Mouse (Mus musculus) thymus, postnatal 25 days (tissue): ENCODE data around the gene AF067063.
"Not testable (repeated sequence)": the region's sequence is repeated elsewhere in the genome, so short reads cannot be mapped to it uniquely, and the experiment has no call there.

ENCODE experiments used
- DNase-seq: peaks from one replicate; pipeline ENCODE4 v3.0.0; 2022

Gene AF067063

DNA sequence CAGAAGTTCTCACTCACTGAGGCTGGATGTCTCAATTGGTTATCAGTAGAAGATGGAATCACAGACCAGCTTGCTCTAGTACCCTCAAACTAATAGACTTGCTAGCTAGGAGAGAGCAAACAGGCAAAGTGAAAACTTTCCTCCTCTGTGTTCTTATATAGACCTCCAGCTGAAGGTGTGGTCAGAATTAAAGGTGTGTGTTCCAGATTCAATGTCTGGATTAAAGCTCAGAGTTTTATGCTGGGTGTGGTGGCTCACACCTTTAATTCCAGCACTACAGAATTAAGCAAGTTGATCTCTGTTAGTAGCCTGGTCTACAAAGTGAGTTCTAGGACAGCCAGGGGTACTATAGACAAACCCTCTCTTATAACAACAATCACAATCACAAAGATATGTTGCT, at the start of gene AF067063:
TSS of gene AF067063 (minus strand) at position 101 of the 400 bp plus-strand sequence.
- DNase-seq = not testable (repeated sequence)

DNA sequence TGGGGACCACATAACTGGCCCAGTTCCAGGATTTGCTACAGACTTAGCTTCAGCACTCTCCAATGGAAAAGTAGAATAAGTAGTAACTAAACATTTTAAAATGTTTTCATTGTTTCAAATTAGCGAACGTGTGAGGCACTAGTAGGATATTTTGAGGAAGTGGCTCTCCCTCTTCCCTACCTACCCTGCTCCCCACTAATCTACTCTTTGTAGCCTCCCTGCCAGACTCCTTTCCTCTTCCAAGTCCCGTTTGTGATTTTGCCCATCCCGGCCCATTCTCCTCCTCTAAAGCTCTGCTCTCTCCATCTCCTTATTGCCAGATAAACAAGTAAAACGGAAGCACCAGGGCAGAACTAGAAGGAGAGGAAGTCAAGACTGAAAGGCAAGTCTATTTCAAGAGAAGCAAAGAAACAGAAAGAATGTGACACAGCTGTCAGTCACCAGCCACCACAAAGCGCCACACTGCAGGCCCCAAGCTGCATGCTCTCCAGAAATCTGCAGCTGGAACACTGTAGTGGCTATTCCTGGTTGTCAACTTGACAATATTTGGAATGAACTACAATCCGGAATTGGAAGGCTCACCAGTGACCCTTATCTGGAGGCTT, 34.5 kb upstream of the AF067063 start:
- DNase-seq = not testable (repeated sequence)

- not testable (repeated sequence) for DNase-seq
These were observed 32.4 kb upstream of the AF067063 start for GRCm38 (mm10) chr13:119862399-119862798.

DNA sequence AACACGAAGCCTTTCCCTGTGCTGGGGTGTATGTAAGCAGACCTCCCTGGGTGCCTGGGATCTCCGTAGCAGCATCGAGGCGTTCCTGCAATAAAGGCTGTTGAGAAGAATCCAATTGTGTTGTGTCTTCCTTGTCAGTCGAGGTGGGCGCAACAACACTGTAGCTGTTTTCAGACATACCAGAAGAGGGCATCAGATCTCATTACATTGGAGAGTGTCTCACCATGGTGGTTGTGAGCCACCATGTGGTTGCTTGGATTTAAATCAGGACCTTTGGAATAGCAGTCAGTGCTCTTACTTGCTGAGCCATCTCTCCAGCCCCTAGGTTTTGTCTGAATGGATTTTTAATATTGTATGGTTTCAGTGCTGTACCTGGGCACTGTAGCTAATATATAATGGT, 10.0 kb upstream of the AF067063 start:
- not testable (repeated sequence) for DNase-seq

- peak; percentile 26 for DNase-seq
These were observed 7.8 kb upstream of the AF067063 start for GRCm38 (mm10) chr13:119837719-119838337.

DNA sequence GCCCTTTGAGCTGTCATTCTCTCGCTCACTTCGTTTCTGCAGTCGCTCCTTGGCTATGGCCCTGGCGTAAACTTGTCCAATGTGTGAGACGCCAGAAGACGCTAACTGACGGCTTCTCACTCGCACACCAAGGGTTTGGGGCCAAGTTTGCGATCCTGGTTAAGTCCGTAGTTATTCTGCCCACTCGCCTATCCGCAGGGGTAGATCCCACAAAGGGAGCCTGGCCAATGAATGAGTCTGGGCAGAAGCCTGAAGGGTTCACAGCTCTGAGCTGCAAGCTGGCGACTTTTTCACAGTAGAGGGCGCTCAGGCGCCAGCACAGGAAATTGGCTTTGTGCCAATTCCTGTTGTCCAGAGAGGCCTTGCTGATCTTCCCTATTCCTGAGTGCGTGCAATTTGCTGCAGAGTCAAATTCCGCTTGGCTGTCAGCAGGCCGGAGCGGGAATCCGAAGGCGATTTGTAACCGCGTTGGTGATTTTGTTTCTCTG, 6.4 kb upstream of the AF067063 start:
- DNase-seq = peak; percentile 9

- peak; percentile 46 for DNase-seq
These were observed 5.5 kb upstream of the AF067063 start, which contains the start of gene D13Ertd608e for GRCm38 (mm10) chr13:119835320-119836056. Gene D13Ertd608e, plus strand, starts transcription at chr13:119836006.

DNA sequence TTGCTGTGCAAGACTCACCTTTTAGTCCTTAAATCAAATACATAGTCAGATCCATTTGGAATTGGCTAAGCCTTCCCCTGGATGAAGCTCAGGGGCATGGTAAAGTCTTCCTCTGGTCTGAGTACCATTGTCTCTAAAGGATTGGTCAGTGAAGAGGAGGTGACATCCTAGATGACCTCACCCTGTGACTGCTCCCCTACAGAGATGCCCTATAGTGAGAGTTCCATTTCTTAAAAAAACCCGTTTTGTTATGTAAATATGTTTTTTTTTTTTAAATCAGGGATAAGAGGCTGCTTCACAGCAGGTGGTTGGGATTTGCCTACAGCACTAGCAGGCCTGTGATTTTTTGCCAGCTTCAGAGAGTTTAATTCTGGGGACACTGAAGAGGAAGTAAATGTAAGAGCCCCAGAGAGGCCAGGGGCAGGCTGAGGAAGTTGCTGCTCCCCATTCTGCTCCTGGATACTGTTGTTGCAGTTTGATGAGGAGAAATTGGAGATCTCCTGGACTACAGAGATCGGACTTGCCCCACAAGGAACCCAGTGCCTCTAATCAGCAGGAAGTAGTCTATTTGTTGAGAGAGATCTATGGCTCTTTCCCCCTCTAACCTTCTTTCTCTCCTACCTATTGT, 12.3 kb downstream of the AF067063 start:
- no peak for DNase-seq

DNA sequence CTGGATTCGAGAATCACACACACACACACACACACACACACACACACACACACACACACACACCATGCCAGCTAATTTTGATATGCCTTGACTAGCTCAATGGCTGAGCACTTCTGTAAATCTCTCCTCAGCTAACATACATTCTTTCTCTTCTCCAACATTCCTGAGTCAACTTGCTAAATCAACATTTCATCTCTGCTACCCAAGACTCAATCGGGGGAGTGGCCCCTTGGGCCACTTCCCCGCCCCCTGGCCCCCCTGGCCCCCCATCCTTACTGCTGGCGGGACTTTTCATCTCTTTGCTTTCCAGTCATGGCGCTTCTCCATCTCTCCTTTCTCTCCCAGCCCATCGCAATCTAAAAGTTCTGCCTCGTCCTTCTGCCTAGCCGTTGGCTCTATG, 13.2 kb downstream of the AF067063 start:
- DNase-seq = no peak

DNA sequence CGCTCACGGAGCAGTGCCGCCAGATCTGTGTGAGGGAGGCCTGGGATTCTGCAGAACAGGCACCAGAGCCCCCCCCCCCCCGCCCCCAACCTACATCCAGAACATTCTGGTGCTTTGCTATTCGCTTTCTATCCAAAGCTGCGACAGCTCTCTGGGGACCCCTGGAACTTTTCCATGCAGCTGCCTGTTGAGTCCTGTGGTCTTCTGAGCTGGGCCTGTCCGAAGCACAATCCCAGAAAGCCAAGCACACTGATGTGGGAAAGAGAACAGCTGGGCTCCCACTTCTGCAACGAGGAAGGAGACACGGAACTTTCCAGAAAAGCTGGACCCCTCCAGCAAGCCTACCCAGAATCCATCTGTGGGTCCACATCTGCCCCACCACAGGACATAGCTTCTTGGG, 20.0 kb downstream of the AF067063 start:
- no peak for DNase-seq

GRCm38 (mm10) chr13:119808937-119809336, 21.1 kb downstream of the AF067063 start:
- no peak for DNase-seq

DNA sequence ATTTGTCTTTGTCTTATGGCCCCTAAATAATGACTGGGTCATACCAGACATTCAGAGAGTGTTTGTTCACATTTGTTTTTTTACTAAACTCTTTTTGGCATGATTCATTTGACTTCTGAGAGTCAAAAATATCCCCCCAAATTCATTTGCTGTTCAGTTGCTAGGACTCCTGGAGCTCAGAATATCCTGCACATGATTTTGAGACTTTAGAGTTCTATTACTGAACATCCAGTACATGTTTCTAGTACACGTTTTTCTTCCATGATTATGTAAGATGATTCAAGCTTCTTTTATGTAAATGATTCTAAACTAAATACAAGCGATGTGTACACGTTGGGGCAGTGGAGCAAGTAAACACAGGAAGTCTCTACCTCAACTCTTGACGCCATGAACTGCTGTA, 32.4 kb downstream of the AF067063 start:
- DNase-seq = no peak

GRCm38 (mm10) chr13:119792791-119793404, 37.1 kb downstream of the AF067063 start:
- DNase-seq = no peak

DNA sequence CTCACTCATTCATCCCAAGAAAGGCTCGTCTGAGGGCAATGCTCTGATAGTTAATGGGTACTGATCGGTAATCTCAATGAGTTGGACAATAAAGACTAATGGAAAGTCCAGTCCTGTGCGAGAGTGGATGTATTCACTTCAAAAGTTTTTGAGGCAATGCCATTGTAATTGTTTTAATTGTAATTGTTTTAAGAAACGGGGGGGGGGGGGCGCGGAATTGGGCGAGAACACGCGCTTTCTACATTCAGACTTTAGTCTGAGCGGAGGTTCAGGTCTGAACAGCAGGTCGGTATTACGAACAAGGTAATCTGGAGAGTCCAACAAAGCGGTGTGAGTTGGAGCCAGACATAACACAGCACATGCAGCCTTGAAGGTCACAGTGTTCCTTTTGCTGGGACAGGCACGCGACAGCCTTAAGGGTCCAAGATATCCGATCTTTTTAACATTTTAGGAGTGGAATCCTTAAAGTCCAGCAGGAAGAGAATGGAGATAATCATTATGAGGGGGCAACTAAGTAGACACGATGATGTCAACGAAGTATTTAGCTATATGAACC, 38.4 kb downstream of the AF067063 start:
- DNase-seq = no peak

- DNase-seq = peak; percentile 93
These were observed 39.0 kb downstream of the AF067063 start, which contains the start of gene Zfp131 for GRCm38 (mm10) chr13:119790761-119791579. Gene Zfp131, minus strand, starts transcription at chr13:119790889.

DNA sequence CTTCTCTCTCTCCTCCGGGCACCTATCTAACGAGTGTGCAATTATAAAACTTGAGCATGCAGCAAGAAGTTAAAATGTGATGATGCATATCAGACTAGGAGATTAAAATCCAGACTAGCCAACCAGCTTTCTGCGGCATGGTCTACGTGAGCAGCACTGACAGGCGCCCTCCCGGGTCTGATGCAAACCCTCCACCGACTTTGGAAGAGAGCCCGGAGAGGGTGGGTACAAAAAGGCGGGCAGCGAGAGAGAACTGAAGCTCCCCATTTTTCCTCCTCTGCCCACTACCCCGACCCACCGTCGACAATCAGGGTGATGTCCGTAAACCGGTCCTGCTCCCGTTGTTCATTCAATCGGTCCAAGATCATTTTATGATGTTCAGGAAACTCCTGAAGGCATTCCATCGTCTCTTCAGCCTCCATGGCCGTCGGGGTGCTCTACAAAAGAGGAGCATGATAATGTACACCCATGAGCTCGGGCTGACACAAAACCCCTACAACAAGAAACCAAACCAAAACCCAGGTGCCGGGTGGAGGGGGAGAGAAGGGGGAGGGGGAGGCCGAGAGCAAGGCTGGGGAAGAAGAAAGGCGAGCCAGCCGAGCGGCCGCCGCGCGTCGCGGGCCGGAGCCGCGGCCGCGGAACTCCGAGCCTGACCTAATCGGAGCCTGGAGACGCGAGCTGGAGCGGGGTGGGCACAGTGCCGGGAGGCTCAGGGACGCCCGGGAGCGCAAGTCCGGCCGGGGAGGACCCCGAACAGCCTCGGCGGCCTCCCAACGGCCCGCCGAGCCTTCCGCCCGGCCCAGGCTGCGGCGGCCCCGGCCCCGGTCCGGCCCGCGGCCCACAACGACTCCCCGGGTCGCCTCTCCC, 39.9 kb downstream of the AF067063 start:
- DNase-seq = peak; percentile 57

DNA sequence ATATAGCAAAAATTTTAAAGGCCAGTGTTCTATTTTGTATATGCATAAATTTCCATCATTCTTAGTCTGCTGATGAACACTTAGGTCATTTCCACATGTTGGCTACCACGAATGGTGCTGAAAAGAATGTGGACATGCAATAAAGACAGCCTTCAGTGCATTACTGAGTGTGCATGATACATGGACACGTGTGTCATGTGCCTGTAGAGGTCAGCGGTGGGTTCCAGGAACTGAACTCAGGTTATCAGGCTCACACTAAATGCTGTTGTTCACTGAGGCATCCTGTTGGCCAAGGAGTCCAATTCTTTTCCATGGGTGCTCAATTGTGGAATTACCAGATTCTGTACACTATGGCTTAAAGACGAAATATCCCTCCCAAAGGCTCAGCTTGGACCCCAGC, 46.4 kb downstream of the AF067063 start:
- no peak for DNase-seq
